Mouse (Mus musculus) hematopoietic multipotent progenitor cell, adult 10-12 weeks (in vitro differentiated cells): Measurements from ENCODE around the gene Cwf19l2. TPM values are rescaled to one million over a fixed set of nuclear protein-coding genes. Genes with fewer than 3 reads are reported as not detected.

Experiments
- polyA plus RNA-seq: library from polyadenylated mRNA; stranded (reverse); fragments of >175 nt; gene quantifications from 2 replicates; pipeline ENCODE4 v1.2.3, GENCODE M21; 2012; ENCODE audit warnings: low replicate concordance

Gene Cwf19l2
- 0.60 and 4.0 TPM in 2 replicates for polyA plus RNA-seq

GRCm38 (mm10) chr9:3403251-3404208 lies at the start of gene Cwf19l2:
Gene Cwf19l2, plus strand, starts transcription at chr9:3403592.

Other genes starting within 250 kb of the Cwf19l2 start
- 0.29 and 1.1 TPM in 2 replicates for gene Alkbh8, start 68.5 kb upstream of the Cwf19l2 start, polyA plus RNA-seq
- not detected in 2 replicates for gene Gucy1a2, start 129.2 kb downstream of the Cwf19l2 start, polyA plus RNA-seq